Mouse (Mus musculus): ENCODE data around the gene Scgb1b15.
"Not testable (repeated sequence)": the region's sequence is repeated elsewhere in the genome, so short reads cannot be mapped to it uniquely, and the experiment has no call there.

- not testable (repeated sequence) for TF ChIP-seq CTCF (IDR thresholded peaks at IDR 0.05; ENCODE audit: borderline replicate concordance, insufficient read depth, low read depth, low read length); POLR2A (IDR thresholded peaks at IDR 0.05; ENCODE audit: borderline replicate concordance, insufficient read depth, low read length)
Observed at GRCm38 (mm10) chr7:32829562-32829961, 6.8 kb upstream of the Scgb1b15 start, which contains the start of gene Scgb2b15.
